Mouse (Mus musculus): Measurements from ENCODE around the gene Sobp.

The Sobp gene

GRCm38 (mm10) chr10:42999324-42999723, 175.0 kb downstream of the Sobp start:
- no peak for DNase-seq (ENCODE audit: low read depth in 2 of 2, low spot score in 2 of 2)

GRCm38 (mm10) chr10:42997278-42997677, 177.1 kb downstream of the Sobp start:
- DNase-seq (ENCODE audit: low read depth in 2 of 2, low spot score in 2 of 2) = no peak

- DNase-seq (ENCODE audit: low read depth in 2 of 2, low spot score in 2 of 2) = no peak
Measured at GRCm38 (mm10) chr10:42995484-42995895, 178.8 kb downstream of the Sobp start.

- DNase-seq (ENCODE audit: low read depth in 2 of 2, low spot score in 2 of 2) = no peak
Measured at GRCm38 (mm10) chr10:42994331-42994782, 180.0 kb downstream of the Sobp start.

GRCm38 (mm10) chr10:42991018-42991417, 183.3 kb downstream of the Sobp start:
- DNase-seq (ENCODE audit: low read depth in 2 of 2, low spot score in 2 of 2) = no peak

GRCm38 (mm10) chr10:42989910-42990309, 184.4 kb downstream of the Sobp start:
- DNase-seq (ENCODE audit: low read depth in 2 of 2, low spot score in 2 of 2) = peak; percentile 65 to 72

- no peak for DNase-seq (ENCODE audit: low read depth in 2 of 2, low spot score in 2 of 2)
Measured at GRCm38 (mm10) chr10:42988627-42989026, 185.7 kb downstream of the Sobp start.

GRCm38 (mm10) chr10:42987594-42988052, 186.7 kb downstream of the Sobp start:
- DNase-seq (ENCODE audit: low read depth in 2 of 2, low spot score in 2 of 2) = no peak

- no peak for DNase-seq (ENCODE audit: low read depth in 2 of 2, low spot score in 2 of 2)
Measured at GRCm38 (mm10) chr10:42984886-42985285, 189.4 kb downstream of the Sobp start.

- no peak for DNase-seq (ENCODE audit: low read depth in 2 of 2, low spot score in 2 of 2)
Measured at GRCm38 (mm10) chr10:42980999-42981757, 193.2 kb downstream of the Sobp start.

- no peak for DNase-seq (ENCODE audit: low read depth in 2 of 2, low spot score in 2 of 2)
Measured at GRCm38 (mm10) chr10:42978346-42978745, 196.0 kb downstream of the Sobp start.

GRCm38 (mm10) chr10:42976577-42976976, 197.8 kb downstream of the Sobp start:
- DNase-seq (ENCODE audit: low read depth in 2 of 2, low spot score in 2 of 2) = no peak

- DNase-seq (ENCODE audit: low read depth in 2 of 2, low spot score in 2 of 2) = no peak
Measured at GRCm38 (mm10) chr10:42973537-42973936, 200.8 kb downstream of the Sobp start.

GRCm38 (mm10) chr10:42972504-42973172, 201.7 kb downstream of the Sobp start:
- DNase-seq (ENCODE audit: low read depth in 2 of 2, low spot score in 2 of 2) = peak; percentile 26 to 57

GRCm38 (mm10) chr10:42968332-42968731, 206.0 kb downstream of the Sobp start:
- DNase-seq (ENCODE audit: low read depth in 2 of 2, low spot score in 2 of 2) = no peak

- no peak for DNase-seq (ENCODE audit: low read depth in 2 of 2, low spot score in 2 of 2)
Measured at GRCm38 (mm10) chr10:42963061-42963460, 211.3 kb downstream of the Sobp start.

GRCm38 (mm10) chr10:42962655-42963054, 211.7 kb downstream of the Sobp start:
- DNase-seq (ENCODE audit: low read depth in 2 of 2, low spot score in 2 of 2) = peak; percentile 35 to 46

- DNase-seq (ENCODE audit: low read depth in 2 of 2, low spot score in 2 of 2) = peak in 1 of 2 experiments; percentile 26
Measured at GRCm38 (mm10) chr10:42962181-42962601, 212.1 kb downstream of the Sobp start.

- DNase-seq (ENCODE audit: low read depth in 2 of 2, low spot score in 2 of 2) = no peak
Measured at GRCm38 (mm10) chr10:42961771-42962170, 212.6 kb downstream of the Sobp start.

GRCm38 (mm10) chr10:42958686-42959085, 215.6 kb downstream of the Sobp start:
- no peak for DNase-seq (ENCODE audit: low read depth in 2 of 2, low spot score in 2 of 2)

GRCm38 (mm10) chr10:42957881-42958651, 216.3 kb downstream of the Sobp start:
- DNase-seq (ENCODE audit: low read depth in 2 of 2, low spot score in 2 of 2) = peak; percentile 41 to 51

Data from CD8-positive naive resting alpha-beta T cell, adult 2 months (primary cell).